Mouse (Mus musculus): Measurements from ENCODE around the gene Sbk1. TPM values are rescaled to one million over a fixed set of nuclear protein-coding genes. Genes with fewer than 3 reads are reported as not detected.
A peak's percentile ranks its signal among the peaks of the same experiment; 100 is the strongest.
"Not testable (repeated sequence)": the region's sequence is repeated elsewhere in the genome, so short reads cannot be mapped to it uniquely, and the experiment has no call there.

Sbk1 gene
- polyA plus RNA-seq, 1 experiment, result 12.2 TPM

DNA sequence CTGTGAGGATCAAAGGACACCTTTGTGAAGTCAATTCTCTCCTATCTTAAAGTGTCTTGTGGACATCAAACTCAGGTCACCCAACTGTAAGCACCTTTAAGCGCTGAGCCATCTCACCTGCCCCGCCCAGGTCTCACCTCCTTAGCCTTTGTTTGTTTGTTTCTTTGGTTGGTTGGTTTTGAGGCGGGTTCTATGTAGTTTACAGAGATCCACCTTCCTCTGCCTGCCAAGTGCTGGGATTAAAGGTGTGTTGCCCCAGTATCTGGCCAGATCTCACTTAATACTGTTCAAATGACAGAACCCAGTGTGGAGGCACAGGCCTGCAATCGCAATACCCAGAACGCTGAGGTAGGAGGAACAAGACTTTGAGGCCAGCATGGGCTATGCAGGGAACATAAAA is 11.6 kb downstream of the Sbk1 start:
- 50% methylated on average over 5 of the region's 5 CpGs for WGBS
- no peak for DNase-seq (ENCODE audit: low read depth, low spot score)

- DNase-seq (ENCODE audit: low read depth, low spot score), result no peak
- WGBS, result 51% methylated on average over 4 of the region's 4 CpGs
Observed at GRCm38 (mm10) chr7:126284441-126284840, 12.0 kb downstream of the Sbk1 start.

DNA sequence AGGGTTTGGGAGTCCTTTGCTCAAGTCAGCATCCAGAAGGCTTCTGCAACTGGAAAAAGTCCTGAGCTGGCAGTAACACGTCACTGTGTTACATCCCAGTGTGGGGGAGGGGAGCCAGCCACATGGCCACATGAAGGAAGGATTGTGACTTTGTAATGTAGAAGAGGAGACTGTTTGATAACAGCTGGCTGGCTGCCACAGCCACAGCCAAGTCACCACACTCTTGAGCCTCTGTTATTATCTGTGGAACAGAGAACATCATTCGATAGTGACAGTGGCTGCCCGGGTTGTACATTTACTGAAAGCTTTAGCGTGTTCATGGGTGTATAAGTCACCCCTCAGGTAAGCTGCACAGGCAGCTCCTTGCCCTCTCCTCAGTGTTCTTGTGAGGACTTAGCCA is 12.4 kb downstream of the Sbk1 start:
- 14% methylated on average over 4 of the region's 4 CpGs for WGBS
- no peak for DNase-seq (ENCODE audit: low read depth, low spot score)

- WGBS, result 35% methylated on average over 12 of the region's 12 CpGs
- peak; percentile 83 for DNase-seq (ENCODE audit: low read depth, low spot score)
Observed at GRCm38 (mm10) chr7:126285293-126286211, 13.1 kb downstream of the Sbk1 start.

GRCm38 (mm10) chr7:126286311-126286710 is 13.9 kb downstream of the Sbk1 start:
- no peak for DNase-seq (ENCODE audit: low read depth, low spot score)
- 84% methylated on average over 2 of the region's 2 CpGs for WGBS

DNA sequence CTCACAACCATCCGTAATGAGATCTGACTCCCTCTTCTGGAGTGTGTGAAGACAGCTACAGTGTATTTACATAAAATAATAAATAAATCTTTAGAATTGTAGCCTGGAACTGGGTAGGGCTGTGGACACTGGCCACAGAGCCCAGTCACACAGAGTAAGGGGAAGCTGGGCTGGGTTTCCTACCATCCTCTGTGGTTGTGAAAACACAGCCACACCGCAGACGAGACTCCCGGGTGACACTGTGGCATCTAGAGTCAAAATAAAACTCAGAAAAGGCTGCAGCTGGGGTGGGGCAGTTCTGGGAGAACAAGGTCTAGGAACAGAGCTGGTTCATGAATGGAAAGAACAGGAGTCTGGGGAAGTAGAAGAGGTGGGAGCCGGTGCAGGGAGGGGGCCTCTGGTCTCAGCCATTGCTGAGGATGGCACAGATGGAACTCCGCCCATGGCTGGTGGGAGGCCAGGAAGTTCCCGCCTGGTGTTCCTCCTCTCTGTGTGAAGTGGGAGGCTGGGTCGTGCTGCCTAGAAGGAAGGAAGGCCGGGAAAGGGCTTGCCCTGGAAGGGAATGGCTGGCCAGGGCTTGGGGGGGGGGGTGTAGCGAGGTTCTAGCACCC is 15.2 kb downstream of the Sbk1 start:
- 46% methylated on average over 10 of the region's 10 CpGs for WGBS
- no peak for DNase-seq (ENCODE audit: low read depth, low spot score)

DNA sequence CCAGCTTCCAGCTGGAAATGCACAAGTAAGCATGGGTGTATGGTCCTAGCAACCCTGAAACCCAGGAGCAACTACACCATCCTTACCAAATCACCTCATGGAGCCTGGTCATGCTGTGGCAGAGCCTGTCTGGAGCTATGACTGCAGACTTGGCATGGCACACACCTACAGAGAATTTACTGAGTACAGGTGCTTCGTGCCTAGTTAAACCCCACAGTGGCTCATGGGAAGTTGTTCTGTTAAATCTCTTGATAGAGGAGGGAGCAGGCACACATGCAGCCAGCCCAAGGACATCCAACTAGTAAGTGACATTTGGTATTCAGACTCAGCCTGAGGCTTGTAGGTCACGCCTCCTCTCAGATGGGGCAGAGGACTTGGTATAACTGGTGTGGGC is 15.7 kb downstream of the Sbk1 start:
- no peak for DNase-seq (ENCODE audit: low read depth, low spot score)
- 68% methylated on average over 2 of the region's 2 CpGs for WGBS

DNA sequence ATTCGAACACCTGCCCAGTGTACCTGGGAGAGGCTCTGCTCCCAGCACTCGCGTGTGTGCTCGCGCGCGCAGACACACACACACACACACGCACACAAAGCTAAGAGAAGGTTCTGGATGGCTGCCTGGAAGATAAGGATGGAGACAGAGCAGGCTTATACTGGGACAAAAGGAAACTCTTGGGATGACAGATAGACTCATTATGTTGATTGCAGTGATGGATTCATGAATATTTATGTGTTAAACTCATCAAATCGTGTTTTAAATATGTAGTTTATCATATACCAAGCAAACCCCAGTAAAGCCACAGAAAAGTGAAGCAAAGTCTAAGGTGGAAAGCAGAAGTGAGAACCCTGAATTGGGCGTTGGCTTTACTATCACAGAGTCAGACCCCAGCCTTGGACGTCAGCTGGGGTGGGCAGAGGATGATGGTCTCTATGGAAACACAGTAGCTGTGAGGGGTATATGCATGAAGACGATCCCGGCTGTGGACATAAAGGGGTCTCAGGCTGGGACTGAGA is 16.2 kb downstream of the Sbk1 start:
- DNase-seq (ENCODE audit: low read depth, low spot score), result no peak
- 77% methylated on average over 13 of the region's 13 CpGs for WGBS

- no peak for DNase-seq (ENCODE audit: low read depth, low spot score)
- WGBS, result 82% methylated on average over 7 of the region's 7 CpGs
Observed at GRCm38 (mm10) chr7:126289371-126289770, 17.0 kb downstream of the Sbk1 start.

DNA sequence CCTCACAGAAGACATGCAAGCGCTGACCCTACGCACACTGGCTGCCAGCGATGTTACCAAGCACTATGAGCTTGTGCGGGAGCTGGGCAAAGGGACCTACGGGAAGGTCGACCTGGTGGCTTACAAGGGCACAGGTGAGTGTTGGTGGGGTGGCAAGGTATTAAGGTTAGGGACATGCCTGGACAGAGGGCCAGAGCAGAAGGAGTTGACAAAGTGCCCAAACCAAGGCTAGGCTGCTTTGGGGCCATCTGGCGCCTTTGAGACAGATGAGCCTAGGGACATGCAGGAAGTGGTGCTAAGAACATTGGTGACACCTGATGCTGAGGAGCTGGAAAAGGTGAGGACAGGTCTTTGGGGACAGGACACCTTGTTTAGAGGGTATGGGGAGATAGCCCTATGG is 17.5 kb downstream of the Sbk1 start:
- 96% methylated on average over 7 of the region's 7 CpGs for WGBS
- DNase-seq (ENCODE audit: low read depth, low spot score), result no peak

DNA sequence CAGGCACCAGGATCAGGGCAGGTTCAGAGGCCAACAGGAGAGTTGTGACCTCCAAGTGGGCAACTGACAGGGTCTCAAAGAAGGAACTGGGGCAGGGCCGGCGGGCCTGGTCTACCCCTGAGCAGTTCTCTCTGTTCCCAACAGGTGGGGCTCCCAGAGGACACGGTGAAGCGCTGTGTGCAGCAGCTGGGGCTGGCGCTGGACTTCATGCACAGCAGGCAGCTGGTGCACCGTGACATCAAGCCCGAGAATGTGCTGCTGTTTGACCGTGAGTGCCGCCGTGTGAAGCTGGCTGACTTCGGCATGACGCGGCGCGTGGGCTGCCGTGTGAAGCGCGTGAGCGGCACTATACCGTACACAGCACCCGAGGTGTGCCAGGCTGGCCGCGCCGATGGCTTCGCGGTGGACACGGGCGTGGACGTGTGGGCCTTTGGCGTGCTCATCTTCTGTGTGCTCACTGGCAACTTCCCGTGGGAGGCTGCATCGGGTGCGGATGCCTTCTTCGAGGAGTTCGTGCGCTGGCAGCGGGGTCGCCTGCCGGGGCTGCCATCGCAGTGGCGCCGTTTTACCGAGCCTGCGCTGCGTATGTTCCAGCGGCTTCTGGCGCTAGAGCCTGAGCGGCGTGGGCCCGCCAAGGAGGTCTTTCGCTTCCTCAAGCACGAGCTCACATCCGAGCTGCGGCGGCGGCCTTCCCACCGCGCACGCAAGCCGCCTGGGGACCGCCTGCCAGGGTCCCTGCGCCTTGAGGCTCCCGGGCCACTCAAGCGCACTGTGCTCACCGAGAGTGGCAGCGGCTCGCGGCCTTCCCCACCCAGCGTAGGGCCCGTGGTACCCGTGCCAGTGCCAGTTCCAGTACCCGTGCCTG is 19.5 kb downstream of the Sbk1 start:
- WGBS, result 90% methylated on average over 72 of the region's 72 CpGs
- DNase-seq (ENCODE audit: low read depth, low spot score), result no peak

DNA sequence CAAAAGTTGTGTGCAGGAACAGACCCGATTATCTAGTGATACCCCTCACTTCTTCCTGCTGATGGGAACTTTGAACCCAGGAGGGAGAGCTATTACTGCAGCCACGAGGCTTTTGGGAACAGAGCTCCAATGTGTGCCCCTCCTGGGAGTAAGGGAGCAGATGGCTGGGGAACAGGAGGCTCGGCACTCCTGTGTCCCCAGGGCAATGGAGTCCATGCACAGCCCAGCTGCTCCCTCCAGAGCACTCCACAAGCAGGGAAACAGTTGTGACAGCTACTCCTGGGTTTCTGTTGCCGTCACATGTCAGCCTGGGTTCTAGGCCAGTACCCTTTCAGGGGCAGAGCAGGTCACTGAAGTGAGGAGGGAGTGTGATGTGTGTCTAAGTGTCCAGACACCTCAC is 20.7 kb downstream of the Sbk1 start:
- WGBS, result 68% methylated on average over 4 of the region's 4 CpGs
- DNase-seq (ENCODE audit: low read depth, low spot score), result no peak

- DNase-seq (ENCODE audit: low read depth, low spot score), result no peak
Observed at GRCm38 (mm10) chr7:126297579-126298460, 25.4 kb downstream of the Sbk1 start.

GRCm38 (mm10) chr7:126298856-126299255 is 26.4 kb downstream of the Sbk1 start:
- no peak for DNase-seq (ENCODE audit: low read depth, low spot score)
- 60% methylated on average over 4 of the region's 4 CpGs for WGBS

More at GRCm38 (mm10) chr7:126297579-126298460, 25.4 kb downstream of the Sbk1 start:
- 60% methylated on average over 8 of the region's 8 CpGs for WGBS

GRCm38 (mm10) chr7:126301831-126302230 is 29.4 kb downstream of the Sbk1 start:
- WGBS, result 83% methylated on average over 5 of the region's 5 CpGs
- DNase-seq (ENCODE audit: low read depth, low spot score), result not testable (repeated sequence)

DNA sequence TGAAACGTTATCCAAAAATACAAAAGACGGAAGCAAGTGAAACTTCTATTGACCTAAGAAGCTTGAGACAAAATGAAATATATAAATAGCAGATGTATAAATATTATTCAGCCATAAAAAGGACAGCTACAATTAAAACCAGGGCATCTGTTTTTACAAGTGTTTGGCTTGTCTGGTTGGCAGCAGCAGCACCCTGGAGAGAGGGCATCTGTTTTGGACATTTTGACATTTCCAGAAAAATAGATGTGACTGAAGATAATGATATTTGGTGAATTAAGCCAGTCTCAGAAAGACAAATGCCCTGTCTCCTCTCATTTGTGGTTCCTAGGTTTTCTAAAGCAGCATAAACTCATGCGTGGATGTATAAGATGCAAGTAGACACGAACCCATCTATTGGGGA is 39.4 kb downstream of the Sbk1 start:
- 77% methylated on average over 4 of the region's 4 CpGs for WGBS

DNA sequence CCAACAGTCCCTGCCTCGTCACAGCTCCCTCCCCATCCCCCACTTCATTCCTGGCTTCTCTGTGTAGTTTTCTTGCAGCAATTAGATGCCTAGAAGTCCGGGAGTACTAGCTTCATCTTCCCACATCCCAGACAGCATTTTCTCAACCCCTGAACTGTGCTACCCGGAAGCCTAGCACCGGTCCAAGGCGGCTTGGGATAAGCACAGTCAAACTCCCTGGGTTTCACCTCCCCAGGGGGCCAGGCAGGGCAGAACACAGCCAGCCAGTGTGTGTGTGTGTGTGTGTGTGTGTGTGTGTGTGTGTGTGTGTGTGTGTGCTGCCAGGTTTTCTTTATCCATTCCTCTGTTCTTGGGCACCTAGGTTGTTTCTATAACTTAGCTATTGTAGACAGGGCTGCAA is 40.9 kb downstream of the Sbk1 start:
- 60% methylated on average over 5 of the region's 5 CpGs for WGBS
- no peak for DNase-seq (ENCODE audit: low read depth, low spot score)

More for the DNA sequence above, 39.4 kb downstream of the Sbk1 start:
- DNase-seq (ENCODE audit: low read depth, low spot score), result no peak

DNA sequence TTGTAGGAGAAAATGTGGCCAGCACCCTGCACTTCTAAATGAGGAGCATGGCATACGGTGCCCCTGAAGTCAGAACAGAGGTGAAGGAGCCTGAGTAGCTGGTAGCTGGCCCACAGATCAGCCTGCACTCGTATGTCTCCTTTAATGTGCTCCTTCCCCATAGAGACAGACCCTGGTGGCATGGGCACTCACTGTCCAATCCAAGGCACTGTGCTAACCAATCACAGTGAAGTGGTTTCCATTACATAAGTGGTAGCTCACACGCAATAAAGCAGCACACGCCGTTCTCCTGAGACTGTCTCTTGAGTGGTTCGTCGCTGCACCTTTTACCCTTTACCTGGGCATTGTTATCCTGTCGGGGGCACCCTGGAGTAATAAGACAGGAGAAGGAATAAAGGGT is 41.9 kb downstream of the Sbk1 start:
- DNase-seq (ENCODE audit: low read depth, low spot score), result no peak
- 64% methylated on average over 8 of the region's 8 CpGs for WGBS

DNA sequence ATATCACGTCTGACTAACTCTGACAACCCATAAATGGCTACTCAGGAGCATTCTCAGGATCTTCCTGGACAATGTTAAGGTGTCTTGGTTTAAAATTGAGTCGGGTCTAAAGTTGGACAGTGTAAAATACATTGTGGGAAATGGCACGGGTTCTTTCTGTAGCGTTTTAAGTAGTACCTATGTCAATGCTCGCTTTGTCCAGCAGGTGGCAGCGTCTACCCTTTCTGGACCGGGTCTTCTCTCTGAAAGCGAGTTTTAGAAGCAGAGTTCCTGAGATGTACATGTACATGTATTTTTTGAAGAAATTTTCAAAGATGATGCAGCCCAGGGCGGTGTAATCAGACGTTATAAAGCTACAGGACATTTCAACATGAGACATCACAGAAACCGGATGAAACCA is 51.3 kb downstream of the Sbk1 start:
- 5% methylated on average over 11 of the region's 11 CpGs for WGBS
- DNase-seq (ENCODE audit: low read depth, low spot score), result peak; percentile 55

Data from large intestine, adult 2 months (tissue).